Mouse (Mus musculus) gastrocnemius, postnatal 4 days (tissue): ENCODE results near the gene Krt82. TPM values are rescaled to one million over a fixed set of nuclear protein-coding genes. Genes with fewer than 3 reads are reported as not detected.

Experiments used
- DNase-seq, 2 experiments: peaks; one replicate each; pipeline ENCODE4 v3.0.0; 2021 to 2022; ENCODE audit warnings: low spot score in 2 of 2, mixed read lengths in 2 of 2
- long read RNA-seq, 2 experiments: library from polyadenylated mRNA; stranded (forward); transcript quantifications; one replicate each; pipeline ENCODE4 v2.0.0; 2021
- total RNA-seq, 2 experiments: library from RNA; stranded (reverse); gene quantifications; 2 replicates each; pipeline ENCODE4 v1.2.3; 2021

The Krt82 gene
- not detected for total RNA-seq
- long read RNA-seq, experiment 1, transcript Krt82-201 (9 exons, 2,110 nt) = major isoform, 6 of 7 reads
- long read RNA-seq, experiment 1, partial matches to known transcripts = 1 of 7 reads
- long read RNA-seq, experiment 1, other reads (novel, unspliced or antisense) = 0 of 7 reads
- long read RNA-seq, experiment 2 = 0 reads

- DNase-seq = no peak
Measured at GRCm38 (mm10) chr15:101550567-101550966, at the start of gene Krt82. Gene Krt82, minus strand, starts transcription at chr15:101550667.

DNA sequence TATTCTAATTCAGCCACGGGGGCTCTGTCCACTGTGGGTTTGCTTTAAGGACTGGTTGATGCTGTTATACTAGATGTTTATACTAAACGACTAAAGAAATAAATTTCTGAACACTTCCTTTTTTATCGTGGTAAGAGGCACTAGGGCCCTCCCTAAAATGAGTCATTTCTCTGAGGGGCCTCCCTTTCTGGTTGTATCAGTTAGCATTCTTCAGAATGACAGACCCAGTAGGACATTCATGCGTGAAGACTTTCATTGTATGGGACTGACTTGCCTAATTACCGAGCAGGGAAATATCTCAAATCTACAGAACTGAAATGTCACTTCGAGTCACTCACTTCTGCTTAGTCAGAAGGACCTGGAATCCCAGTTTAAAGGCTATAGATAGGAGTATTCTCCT, 48.7 kb upstream of the Krt82 start:
- DNase-seq = no peak

GRCm38 (mm10) chr15:101588216-101588615, 37.7 kb upstream of the Krt82 start:
- no peak for DNase-seq

GRCm38 (mm10) chr15:101584456-101584855, 34.0 kb upstream of the Krt82 start:
- no peak for DNase-seq

DNA sequence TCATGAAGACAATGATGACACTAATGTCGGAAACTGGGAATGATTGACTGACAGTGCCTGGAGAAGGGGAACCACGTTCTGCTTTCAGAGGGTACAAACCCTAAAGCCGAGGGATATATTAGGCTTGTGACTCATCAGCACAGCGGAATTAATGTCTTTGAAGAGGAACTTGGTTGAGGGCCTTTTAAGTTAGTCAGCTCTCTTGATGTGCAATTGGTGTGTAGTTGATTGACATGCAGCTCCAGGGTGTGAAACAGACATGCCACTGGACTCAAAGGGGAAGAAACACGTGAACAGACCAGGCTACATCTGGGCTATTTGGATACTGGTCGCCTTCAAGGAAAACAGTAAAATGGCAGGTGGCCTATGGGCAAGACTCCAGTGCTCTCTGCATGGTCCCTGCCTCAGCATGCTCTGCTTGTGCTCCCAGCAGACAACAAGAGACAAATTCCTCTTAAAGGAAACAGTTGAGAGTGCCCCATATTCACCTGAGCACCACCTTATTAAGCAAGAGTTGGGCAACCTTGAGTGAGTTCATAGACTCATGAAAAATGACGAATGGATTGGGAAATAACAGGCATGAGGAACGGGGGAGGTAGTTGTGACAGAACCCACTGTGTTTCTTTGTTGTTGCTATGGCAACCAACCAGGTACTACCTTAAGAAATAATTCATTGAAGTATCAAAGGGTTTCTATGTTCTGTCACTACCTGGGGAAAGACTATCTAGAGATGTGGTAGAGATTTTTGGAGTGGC, 32.9 kb upstream of the Krt82 start:
- DNase-seq = no peak

DNA sequence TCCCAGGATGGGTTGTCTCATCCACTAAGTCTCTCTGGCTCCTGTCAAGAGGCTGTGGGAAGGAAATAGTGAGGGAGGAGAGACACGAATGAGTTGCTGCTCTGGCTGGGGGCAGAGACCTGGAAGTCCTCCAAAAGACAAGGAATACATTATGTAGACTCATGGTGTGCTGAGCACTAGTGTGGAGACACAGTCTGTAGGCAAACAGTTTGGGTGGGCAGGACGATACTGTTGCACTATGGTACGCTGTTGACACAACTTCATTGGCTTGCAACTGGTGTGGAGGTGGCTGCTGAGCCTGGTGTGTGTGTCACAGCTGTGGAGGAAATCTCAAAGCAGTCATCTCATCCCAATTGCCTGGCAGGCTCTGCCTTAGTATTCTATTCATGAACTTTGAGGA, 31.2 kb upstream of the Krt82 start:
- no peak for DNase-seq

- no peak for DNase-seq
Measured at GRCm38 (mm10) chr15:101575506-101575905, 25.0 kb upstream of the Krt82 start.

- no peak for DNase-seq
Measured at GRCm38 (mm10) chr15:101573796-101574345, 23.4 kb upstream of the Krt82 start, which contains the start of gene Krt75. Gene Krt75, minus strand, starts transcription at chr15:101573904.

DNA sequence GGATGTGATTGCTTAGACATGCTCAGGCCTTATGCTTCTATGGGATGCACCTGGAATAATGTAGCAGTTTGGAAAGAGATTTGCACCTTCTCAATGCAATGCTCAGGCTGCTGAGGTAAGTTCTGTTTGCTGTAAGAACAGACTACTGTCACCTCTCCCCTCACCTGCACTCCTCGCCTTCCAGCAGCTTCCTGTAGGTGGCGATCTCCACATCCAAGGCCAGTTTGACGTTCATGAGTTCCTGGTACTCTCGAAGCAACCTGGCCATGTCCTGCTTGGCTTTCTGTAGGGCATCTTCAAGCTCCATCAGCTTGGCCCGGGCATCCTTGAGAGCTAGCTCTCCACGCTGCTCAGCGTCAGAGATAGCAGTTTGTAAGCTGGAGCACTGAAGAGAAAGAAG, 17.3 kb upstream of the Krt82 start:
- no peak for DNase-seq

- no peak for DNase-seq
Measured at GRCm38 (mm10) chr15:101562850-101563249, 12.4 kb upstream of the Krt82 start, which contains the start of gene Krt90. Gene Krt90, minus strand, starts transcription at chr15:101562950.

DNA sequence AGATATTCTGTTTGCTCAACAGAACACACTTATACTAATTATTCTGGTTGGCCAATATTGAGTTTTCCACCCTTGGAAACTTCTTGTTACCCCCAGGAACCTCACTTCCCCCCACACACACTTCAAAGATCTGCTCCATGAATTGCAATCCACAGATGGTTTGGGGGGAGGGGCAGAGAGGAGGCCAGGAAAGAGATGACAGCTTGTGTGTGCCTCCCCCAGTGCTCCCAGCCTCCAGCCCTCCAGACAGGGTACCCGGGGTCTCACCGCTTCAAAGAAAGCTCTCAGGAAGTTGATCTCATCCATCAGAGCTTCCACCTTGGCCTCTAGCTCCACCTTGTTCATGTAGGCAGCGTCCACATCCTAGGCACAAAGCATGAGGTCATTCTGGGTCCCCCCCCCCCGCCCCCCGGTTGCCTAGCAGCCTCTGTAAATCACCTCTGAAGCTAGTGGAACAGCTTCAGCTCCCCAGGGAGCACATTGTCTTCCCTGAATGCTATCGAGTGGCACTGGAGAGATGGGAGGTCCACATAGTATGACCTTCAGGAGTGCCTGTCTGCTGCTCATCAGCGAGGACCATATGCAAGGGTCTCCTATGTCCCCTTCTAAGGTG, 7.7 kb upstream of the Krt82 start:
- DNase-seq = no peak

DNA sequence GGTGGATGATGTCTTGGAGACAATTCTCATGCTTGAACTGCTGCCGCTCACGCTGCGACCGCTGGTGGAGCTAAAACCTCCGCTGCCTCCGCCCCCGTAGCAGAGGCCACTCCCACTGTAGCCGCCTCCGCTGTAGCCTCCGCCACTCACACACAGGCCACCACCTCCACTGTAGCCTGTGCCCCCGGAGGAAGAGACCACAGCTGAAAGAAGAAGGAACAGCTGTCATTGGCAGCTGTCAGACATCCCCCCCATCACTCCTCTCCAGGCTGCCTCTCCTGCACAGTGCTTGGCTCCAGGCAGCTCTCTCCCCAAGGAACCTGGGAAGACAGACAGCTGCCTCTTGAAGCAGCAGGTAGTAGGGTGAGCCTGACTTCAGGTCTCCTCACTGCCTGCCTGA, 2.7 kb upstream of the Krt82 start:
- peak in 1 of 2 experiments; percentile 56 for DNase-seq

GRCm38 (mm10) chr15:101552188-101552587, 1.7 kb upstream of the Krt82 start:
- DNase-seq = no peak

GRCm38 (mm10) chr15:101544478-101544877, 6.0 kb downstream of the Krt82 start:
- no peak for DNase-seq

DNA sequence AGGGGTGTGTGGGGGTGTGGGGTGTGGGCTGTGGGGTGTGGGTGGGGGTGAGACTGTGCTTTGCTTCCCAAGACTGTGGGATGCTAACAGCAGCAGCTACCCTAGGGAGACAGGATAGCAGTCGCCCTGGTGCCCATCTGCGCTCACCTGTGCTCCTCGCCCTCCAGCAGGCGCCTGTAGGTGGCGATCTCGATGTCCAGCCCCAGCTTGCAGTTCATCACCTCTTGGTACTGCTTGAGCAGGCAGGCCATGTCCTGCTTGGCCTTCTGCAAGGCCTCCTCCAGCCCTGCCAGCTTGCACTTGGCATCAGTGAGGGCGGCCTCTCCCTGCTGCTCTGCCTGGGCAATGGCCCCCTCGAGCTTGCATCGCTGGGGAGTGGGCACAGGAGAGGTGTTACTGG, 7.9 kb downstream of the Krt82 start:
- no peak for DNase-seq

DNA sequence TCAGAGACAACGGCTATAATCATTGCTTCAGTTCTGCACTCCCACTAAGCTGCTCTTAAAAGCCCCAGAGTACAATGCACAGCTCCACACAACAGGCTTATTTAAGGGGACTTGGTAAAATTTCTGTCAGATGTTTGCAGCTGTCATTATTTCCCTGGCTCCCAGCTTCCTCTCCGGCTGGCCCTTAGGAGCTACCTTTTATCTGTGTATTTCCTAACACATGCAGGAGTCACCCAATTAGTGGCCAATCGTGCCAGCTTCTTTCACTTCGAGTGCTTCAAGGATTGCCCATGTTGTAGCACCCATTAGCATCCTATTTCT, 11.9 kb downstream of the Krt82 start:
- DNase-seq = no peak

DNA sequence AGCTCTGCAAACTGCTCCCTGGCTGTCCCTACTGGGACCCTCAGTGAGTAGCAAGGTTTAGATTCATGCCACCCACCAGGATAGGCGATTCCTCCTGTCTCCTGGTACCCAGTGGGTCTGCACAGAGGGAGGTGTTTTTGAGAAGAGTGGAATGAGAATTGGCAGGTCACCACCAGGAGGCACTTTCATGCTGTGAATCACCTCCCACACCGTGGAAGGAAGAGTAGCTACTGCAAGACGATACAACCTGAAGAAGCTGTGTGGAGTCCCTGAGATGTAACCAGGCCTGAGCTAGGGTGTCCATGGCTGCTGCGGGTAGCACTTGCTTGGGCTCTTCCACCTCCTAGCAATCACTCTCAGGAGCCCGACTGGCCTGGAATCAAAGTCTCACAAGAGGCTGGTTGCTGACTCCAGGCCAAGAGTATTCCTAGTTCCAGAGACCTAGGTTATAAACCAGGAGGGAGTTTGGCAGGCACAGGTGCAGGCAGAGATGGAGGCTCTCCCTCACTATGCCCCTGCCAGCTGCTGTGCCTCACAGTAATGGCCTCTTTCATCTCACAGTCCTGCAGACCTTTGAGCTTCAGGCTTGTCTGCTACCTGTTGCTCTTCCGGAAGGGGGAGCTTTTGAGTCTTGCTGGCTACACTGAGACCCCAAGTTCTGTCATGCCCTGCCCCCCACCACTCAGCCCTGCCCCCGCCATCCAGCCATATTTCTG, 12.4 kb downstream of the Krt82 start:
- no peak for DNase-seq

GRCm38 (mm10) chr15:101536054-101536850, 14.2 kb downstream of the Krt82 start:
- DNase-seq = no peak

GRCm38 (mm10) chr15:101532720-101533119, 17.7 kb downstream of the Krt82 start, which contains the start of gene Krt84:
Gene Krt84, minus strand, starts transcription at chr15:101532820.
- no peak for DNase-seq

GRCm38 (mm10) chr15:101522556-101523232, 27.8 kb downstream of the Krt82 start:
- DNase-seq = no peak
